Mouse (Mus musculus) 3134 (cell line): ENCODE data around the gene Col27a1.
"Not testable (repeated sequence)": the region's sequence is repeated elsewhere in the genome, so short reads cannot be mapped to it uniquely, and the experiment has no call there.

Experiments
- DNase-seq: peaks from one replicate; pipeline ENCODE4 v3.0.0-alpha.2; 2011; ENCODE audit warnings: low spot score; ENCODE audit not compliant: insufficient read length; ENCODE audit errors: extremely low read depth

The Col27a1 gene

DNA sequence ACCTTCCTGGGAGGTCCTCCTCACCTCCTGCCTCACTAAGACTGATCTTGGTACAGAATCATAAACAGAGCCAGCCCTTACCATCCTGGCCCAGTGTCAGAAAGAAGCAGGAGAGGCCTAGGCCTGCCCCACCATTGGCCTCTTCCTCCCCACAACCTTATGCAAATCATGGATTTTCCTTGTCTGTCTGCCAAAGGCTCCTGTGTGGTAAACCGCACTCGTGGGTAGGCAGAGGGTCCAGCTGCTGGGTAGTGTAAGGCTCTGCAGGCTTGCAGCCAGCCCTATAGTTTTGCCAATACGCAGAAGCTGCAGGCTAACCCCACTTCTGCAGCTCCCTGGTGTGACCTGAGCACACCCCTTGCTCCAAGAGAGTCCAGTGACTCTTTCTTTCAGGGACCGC is 88.8 kb downstream of the Col27a1 start:
- DNase-seq: peak; percentile 58

DNA sequence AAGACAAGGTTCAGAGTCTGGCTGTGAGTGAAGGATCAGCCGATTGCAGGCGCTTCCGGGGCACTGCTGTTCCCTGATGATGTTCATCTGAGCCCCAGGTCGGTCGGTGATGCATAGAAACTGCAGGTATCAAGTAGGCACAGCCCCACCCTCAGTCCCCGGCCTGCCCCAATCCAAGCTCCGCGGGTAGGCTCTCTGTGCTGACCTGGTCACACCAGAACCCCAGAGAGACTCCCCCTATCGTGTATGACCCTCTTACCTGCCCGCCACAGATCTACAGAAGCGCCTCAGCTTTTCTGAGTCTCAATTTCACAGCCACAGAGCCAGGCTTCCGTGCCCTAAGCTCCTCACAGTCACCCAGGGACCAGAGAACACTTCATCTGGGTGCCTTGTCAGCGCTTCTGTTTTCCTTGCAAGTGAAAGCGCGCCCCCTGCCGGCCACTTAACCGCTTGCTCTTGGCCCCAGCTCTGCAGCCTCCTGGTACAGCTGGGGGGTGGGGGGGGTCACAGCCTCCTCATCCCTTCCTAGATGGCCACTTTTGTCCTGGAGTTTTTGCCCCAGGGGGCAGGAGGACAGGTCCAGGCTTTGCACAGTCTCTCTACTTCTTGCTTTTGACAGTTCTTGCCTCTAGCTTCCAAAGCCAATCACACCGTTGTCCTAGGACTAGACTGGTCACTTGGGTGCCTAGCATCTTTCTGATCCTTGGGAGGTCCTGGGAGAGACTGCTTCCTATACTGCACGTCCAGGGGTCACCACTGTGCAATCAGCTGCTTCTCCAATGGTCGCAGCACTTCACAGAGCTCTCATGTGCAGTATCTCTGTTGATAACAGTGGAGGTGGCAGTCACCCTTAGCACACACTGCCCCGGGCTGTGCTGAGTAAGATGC is 93.6 kb downstream of the Col27a1 start:
- DNase-seq: peak; percentile 58

DNA sequence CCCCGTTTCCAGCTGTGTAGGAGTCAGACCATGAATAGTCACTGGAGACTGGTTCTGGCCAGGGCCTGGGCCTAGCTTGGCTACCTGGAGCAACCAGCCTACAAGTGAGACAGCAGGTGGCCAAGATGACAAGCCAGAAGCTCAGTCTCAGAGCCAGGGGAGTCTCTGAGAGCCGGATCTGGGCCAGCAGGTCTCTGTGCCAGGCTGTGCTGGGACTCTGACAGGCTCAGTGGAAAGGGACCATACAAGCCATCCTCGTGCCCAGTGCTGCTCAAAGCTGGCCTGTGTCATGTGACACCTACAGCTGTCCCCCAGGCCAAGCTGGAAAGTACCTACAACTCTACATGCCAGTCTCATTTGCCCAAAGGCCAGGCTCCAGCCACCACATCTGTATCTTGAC is 94.5 kb downstream of the Col27a1 start:
- DNase-seq: no peak

DNA sequence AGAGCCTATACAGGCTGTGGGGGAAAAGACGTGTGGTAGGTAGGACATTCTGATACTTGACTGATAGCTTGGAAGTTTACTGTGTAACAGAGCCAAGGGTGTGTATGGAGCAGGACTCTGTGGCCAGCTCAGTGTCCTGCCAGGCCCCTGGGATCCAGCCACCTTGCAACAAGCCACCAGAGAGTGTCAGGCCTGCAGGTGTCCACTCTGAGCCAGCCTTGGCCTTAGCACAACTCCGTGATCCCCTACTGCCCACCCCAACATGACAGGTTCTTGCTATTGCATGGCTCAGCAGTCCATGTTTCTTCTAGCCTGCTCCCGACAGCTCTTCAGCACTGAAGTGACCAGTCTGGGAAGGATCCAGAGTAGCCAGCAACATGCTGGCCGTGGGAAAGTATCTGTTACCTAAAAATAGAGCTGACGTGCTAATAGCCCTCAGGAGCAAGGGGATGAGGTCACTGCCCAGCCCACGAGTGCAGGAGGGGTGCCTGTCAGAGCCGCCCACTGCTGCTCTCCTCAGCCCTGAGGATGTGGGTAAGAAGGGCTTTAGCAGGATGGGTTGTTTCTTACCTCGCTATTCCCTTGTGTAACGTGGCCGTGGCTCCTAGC is 96.5 kb downstream of the Col27a1 start:
- DNase-seq: peak; percentile 81

DNA sequence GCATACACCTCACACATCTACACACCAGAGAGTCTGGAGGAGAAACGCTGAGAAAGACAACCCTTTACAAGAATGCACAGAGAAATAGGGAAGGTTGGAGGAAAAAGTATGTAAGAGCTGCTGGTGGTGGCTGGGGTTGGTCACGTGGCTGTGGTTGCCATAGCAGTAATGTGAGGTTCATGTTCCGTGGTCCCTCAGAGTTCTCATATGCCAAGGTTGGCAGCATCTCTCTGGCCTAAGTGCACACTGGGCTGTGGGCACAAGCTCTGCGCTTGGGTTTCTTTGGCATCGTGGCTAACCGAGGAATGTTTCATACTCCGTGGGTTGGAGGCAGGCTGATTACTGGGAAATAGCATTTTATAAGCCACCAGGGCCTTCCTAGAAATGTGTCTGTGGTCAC is 97.6 kb downstream of the Col27a1 start:
- peak; percentile 80 for DNase-seq

DNA sequence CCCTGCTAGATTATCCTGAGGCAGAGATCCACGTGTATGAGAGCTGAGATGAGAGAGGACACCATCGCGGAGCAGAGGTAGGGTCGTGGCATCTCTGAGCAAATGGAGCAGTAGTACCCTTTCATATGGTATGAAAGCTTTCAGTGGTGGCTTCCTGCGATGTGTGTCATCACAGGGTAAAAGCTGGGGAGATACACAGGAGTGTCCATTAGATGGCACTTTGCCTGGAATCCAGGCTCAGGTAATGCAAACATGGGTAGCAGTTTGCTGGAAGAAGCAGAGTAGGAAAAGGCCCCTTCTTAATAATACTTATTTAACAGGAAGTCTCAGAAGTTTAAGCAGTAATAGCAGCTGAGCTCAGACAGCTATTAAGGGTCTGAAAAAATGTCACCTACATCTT is 100.3 kb downstream of the Col27a1 start:
- no peak for DNase-seq

DNA sequence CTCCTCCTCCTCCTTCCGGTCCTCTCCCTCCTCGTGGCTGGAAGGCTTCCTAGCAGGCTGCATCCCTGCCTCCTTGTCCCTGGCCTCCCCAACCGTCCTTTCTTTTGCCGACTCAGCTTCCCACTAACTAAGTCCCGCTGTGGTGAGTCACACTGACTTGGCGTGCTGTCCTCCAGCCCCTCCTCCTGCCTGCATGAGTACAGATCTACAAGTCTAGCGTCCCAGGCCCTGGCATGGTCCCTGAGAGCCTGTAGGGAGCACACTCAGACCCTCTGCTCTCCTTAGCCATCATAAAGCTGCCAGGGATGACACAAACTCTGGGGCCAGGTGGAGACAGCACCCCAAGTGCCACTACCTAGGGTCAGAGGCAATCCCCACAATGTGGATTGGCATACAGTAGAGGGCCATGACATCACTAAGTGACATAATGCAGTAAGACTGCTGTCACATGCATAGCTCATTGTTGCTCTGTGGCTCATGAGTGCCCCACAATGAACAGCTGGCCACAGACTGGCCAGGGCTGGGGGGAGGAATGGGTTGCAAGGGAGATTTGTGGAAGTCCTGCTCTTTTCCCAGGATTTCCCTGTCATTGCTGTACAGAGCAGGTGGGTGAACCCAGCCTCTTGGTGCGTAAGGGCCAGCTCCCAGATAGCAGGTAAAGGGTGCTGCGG is 102.4 kb downstream of the Col27a1 start:
- DNase-seq: peak; percentile 90

DNA sequence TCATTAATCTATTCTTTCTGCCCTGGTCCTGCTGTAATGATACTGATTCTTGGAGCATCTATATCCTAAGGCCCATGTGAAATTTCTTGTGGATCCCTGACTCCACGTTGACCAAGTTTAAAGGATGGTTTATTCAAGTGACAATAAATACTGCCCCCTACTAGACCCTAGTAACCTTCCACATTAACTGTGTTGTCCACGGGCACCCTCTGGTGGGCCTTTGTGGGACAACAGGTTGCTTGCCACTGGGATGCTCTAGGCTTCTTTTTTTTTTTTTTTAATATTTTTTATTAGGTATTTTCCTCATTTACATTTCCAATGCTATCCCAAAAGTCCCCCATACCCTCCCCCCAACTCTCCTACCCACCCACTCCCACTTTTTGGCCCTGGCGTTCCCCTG is 105.8 kb downstream of the Col27a1 start:
- not testable (repeated sequence) for DNase-seq

DNA sequence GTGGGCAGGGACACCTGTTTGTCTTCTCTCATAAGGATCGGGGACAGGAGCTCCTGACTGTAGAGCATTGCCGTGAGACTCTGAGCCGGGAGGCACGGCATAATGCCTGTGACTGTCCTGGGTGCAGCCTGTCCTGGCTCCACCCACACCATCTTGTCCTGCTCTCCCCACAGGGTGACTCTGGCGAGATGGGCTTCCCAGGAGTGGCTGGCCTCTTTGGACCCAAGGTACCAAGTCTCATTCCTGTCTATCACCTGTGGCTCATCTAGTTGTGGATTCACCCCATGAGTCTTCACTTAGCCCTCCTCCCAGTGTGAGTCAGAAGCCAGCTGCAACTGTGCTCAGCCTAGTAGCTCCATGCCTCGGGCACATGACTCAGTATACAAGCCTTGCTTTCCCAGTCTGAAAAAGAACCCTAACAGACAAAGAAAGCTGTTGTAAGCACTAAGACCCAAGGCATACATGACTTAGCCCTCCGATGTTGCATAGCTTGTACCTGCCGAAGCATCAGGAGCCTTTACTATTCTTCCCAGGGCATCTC is 109.5 kb downstream of the Col27a1 start:
- DNase-seq: peak; percentile 78

DNA sequence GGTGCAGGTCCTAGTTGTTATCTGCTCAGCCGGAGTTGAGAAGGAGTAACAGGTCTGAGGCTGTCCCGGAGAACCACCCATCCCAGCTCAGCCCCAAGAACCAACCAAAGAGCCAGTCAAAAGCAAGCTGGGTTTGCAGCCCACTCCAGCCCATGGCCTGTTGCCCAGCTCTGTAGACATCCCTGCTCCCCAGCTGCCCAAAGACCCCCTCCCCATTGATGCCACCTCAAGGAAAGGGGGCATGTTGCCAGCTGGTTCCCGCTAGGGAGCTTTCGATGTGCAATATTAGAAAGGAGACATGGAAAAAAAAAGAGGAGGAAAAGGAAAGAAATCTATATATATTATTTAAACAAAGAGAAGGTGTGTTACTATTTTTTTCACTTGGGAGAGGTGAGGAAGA is 119.6 kb downstream of the Col27a1 start:
- DNase-seq: no peak

DNA sequence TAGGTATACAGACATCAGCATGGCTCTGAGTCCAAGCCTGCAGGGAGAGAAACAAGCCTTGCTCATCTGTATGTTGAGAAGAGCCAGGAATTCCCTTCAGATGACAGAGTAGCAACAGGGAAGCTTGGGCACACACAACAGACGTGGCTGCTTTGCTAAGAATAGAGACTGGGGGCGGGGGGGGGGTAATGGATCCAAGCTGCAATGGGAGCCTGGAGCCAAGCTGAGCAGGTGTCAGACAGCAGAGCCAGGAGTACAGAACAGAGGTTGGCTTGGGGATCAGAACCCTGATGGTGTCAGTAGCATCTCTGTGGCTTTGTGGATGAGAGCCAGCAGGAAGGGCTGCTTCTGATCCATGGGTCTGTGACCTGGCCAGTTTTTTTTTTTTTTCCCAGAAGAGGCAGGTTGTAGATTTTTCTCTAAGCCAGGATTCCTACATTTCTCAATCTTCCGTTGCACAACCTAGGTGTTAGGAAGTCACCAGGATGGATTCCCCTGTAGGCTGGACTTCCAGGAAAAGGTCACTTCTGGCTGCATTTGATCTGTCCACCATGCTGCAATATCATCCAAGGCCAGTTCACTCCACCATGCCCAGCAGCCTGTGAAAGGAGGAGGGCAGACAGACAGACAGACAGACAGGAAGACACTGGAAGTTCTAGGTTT is 124.7 kb downstream of the Col27a1 start:
- DNase-seq: no peak

DNA sequence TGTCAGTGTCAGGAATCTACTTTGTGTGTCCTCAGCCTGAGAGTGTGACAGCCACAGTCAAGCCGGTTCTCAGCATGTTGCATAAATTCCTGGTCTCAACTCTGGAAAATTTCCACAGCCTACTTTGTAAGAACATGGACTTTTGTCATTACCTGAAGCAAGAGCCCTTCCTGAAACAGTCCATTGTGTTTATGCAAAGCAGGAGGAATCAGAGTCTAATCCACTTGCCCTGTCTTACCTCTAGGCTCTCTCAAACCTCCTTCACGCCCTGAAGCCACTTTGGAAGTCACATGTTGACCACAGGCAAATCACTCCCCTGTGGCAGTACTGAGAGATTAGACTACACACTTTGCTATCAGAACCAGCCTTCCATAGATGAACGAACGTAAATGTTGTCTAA is 128.7 kb downstream of the Col27a1 start:
- DNase-seq: no peak

DNA sequence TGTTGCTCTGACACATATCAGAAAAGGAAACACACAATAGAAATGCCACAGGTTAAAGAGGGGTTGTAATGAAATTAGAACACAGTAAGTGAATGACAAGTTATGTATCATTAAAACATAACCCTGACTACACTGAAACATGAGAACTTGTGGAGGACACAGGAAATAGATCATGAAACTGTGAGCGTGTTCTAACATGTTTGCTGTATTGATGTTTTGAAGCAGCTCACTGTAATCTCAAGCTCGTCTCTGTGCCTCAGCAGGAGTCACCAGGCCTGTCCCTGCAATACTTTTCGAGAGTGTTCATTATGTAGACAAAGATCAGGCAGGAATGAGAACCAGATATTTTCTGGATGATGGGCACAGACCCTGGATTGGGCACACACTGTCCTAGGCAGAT is 129.8 kb downstream of the Col27a1 start:
- no peak for DNase-seq

DNA sequence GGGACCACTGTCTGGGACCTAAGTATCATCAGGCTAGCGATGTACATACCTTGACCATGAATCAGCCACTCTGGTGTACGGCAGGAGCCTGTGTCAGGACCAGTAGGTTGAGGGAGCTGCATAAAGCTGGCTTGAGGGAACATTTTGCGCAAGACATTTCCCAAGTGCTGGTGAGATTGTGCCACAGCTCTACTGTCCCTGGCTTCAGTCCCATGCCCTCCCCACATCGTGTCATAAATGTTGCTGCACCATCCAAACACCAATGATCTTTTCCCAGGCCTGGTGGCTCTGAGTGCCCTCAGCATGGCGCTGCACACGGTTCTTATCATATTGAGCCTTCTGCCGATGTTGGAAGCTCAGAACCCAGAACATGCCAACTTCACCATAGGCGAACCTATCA is 130.5 kb downstream of the Col27a1 start, which contains the start of gene Orm1:
Gene Orm1, plus strand, starts transcription at position 266 of the 400 bp plus-strand sequence.
- peak; percentile 69 for DNase-seq

DNA sequence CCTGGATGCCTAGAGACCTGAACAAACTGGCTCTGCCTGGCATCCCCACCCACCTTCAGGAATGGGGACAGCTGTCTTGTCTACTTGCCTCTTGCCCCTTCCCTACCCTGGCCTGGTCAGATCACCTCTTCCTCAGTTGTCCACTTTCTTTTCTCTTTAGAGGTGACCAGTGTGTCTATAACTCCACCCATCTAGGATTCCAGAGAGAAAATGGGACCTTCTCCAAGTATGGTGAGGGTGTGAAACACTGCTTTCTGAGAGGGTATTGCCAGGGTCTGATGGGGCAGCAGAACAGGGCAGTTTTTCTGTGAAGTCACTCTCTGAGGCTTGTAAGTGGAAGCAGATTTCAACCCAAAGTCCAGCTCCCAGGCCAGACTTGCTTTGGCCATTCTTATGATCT is 131.5 kb downstream of the Col27a1 start:
- DNase-seq: no peak

DNA sequence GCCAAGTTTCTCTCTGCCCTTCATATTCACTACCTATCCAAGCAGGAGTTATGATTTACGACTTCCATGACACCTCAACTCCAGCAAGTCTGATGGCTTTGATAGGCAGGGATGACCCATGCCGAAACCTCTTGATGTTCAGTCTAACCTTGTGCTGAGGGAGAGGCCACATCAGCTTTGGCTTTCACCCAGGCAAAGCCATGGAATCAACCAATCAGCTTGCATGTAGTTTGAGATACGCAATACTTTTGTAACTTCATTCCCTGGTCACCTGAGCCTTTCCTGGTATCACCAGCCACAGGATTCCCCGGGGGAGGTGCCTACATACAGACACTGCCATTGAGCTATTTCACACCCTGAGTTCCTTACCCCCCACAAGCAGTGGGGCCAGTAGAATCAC is 132.9 kb downstream of the Col27a1 start:
- DNase-seq: no peak

DNA sequence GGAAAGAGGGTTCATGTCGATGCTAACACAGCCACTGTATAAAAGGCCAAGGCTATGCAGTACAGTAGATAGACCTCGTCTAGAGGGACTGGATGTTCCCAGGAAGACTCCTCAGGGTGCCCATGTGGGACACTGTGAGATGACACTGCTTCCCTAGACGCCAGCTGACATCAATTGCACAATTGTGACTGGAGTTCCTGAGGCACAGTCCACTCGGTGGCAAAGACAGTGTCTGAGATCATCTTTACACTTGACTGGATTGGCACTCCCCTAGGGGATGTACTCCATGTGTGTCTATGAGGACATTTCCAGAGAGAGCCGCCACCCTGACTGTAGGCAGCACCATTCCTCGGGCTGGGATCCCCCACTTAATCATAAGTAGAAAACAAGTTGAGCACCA is 134.7 kb downstream of the Col27a1 start:
- no peak for DNase-seq

DNA sequence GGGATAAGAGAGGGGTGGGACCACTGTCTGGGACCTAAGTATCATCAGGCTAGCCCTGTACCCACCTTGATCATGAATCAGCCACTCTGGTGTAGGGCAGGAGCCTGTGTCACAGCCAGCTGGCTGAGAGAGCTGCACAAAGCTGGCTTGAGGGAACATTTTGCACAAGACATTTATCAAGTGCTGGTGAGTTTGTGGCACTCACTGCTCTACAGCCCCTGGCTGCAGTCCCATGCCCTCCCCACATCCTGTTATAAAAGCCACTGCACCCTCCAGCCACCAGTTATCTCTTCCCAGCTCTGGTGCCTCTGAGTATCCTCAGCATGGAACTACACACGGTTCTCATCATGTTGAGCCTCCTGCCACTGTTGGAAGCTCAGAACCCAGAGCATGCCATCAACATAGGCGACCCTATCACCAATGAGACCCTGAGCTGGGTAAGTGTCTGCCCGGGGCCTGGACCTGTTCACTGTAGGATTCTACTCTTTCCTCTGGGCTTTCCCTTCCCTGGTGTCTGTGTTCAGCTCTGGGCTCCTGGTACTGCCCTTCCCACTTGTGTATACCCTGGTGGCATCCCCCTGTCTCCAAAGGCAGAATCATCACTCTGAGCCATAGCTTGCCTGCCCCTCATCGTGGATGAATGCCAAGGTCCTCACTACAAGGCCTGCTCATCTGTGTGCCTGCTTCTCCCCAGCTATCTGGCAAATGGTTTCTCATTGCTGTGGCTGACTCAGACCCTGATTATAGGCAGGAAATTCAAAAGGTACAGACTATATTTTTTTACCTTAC is 142.3 kb downstream of the Col27a1 start, which contains the start of gene Orm3:
Gene Orm3, plus strand, starts transcription at position 286 of the 789 bp plus-strand sequence.
- DNase-seq: peak; percentile 76

DNA sequence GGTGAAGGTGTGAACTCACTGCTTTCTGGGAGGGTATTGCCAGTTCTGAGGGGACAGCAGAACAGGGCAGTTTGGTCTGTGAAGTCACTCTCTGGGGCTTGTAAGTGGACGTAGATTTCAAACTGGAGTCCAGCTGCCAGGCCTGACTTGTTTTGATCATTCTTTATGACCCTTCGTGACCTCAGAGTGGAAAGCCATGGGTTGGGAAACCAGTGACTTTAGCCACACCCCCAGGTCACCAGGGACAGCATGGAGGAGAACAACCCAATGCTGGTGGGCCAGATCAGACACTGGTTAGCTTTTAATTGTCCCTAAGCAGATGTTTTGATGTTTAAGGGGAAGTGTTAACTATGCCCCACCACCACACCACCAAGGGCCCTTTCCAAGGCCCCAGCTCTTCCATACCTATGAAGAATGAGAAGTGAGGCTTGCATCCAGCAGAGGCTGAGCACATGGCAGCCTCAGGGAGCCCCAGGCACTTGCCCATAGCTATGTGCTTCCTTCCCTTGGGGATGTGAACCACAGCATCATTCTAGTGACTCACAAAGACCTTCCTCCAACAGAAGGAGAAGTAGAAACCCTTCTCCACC is 143.3 kb downstream of the Col27a1 start:
- no peak for DNase-seq

DNA sequence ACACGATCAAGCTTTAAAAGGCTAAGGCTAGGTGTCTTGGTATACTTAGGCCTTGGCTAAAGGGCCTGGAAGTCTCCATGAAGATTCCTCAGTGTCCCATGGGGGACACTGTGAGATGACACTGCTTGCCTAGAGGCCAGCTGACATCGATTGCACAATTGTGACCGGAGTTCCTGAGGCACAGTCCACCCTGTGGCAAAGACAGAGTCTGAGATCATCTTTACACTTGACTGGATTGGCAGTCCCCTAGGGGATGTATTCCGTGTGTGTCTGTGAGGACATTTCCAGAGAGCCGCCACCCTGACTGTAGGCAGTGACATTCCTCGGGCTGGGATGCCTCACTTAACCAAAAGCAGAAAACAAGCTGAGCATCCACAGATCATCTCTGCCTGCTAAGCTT is 146.1 kb downstream of the Col27a1 start:
- DNase-seq: peak; percentile 50
